Mouse (Mus musculus): ENCODE results near the gene Mfap2.

Mfap2 gene

GRCm38 (mm10) chr4:141024992-141025391, 14.8 kb downstream of the Mfap2 start:
- DNase-seq (ENCODE audit: low read depth, low spot score), result no peak

- DNase-seq (ENCODE audit: low read depth, low spot score), result no peak
Observed at GRCm38 (mm10) chr4:141030541-141031206, 20.5 kb downstream of the Mfap2 start.

GRCm38 (mm10) chr4:141031733-141032132, 21.5 kb downstream of the Mfap2 start:
- DNase-seq (ENCODE audit: low read depth, low spot score), result peak; percentile 64

- no peak for DNase-seq (ENCODE audit: low read depth, low spot score)
Observed at GRCm38 (mm10) chr4:141033606-141034549, 23.7 kb downstream of the Mfap2 start.

GRCm38 (mm10) chr4:141041117-141041516, 30.9 kb downstream of the Mfap2 start:
- no peak for DNase-seq (ENCODE audit: low read depth, low spot score)

GRCm38 (mm10) chr4:141044816-141045215, 34.6 kb downstream of the Mfap2 start:
- peak; percentile 70 for DNase-seq (ENCODE audit: low read depth, low spot score)

GRCm38 (mm10) chr4:141048810-141049475, 38.7 kb downstream of the Mfap2 start:
- DNase-seq (ENCODE audit: low read depth, low spot score), result no peak

GRCm38 (mm10) chr4:141049476-141049835, 39.2 kb downstream of the Mfap2 start:
- DNase-seq (ENCODE audit: low read depth, low spot score), result no peak

GRCm38 (mm10) chr4:141052442-141052841, 42.2 kb downstream of the Mfap2 start:
- DNase-seq (ENCODE audit: low read depth, low spot score), result no peak

GRCm38 (mm10) chr4:141053138-141053537, 42.9 kb downstream of the Mfap2 start:
- DNase-seq (ENCODE audit: low read depth, low spot score), result no peak

GRCm38 (mm10) chr4:141053568-141054161, 43.4 kb downstream of the Mfap2 start:
- no peak for DNase-seq (ENCODE audit: low read depth, low spot score)

- no peak for DNase-seq (ENCODE audit: low read depth, low spot score)
Observed at GRCm38 (mm10) chr4:141056970-141057369, 46.8 kb downstream of the Mfap2 start.

GRCm38 (mm10) chr4:141058835-141059234, 48.6 kb downstream of the Mfap2 start:
- DNase-seq (ENCODE audit: low read depth, low spot score), result no peak

- DNase-seq (ENCODE audit: low read depth, low spot score), result peak; percentile 45
Observed at GRCm38 (mm10) chr4:141059616-141060425, 49.6 kb downstream of the Mfap2 start.

GRCm38 (mm10) chr4:141060426-141061301, 50.4 kb downstream of the Mfap2 start, which contains the start of gene Crocc:
Crocc (minus strand) TSS chr4:141060550.
- DNase-seq (ENCODE audit: low read depth, low spot score), result peak; percentile 100

- DNase-seq (ENCODE audit: low read depth, low spot score), result no peak
Observed at GRCm38 (mm10) chr4:141064104-141064659, 54.0 kb downstream of the Mfap2 start.

- peak; percentile 82 for DNase-seq (ENCODE audit: low read depth, low spot score)
Observed at GRCm38 (mm10) chr4:141065123-141065522, 54.9 kb downstream of the Mfap2 start.

All from forelimb bud, embryonic 11.5 days (tissue).